Mouse (Mus musculus) kidney, postnatal 4 days (tissue): Measurements from ENCODE around the gene Timm8a1.

Source experiments
- DNase-seq, 2 experiments: peaks; one replicate each; pipeline ENCODE4 v3.0.0; 2021; ENCODE audit warnings: mixed read lengths in 2 of 2

The Timm8a1 gene

GRCm38 (mm10) chrX:134525260-134525659 is 16.4 kb downstream of the Timm8a1 start:
- no peak for DNase-seq

GRCm38 (mm10) chrX:134523772-134524171 is 17.9 kb downstream of the Timm8a1 start:
- no peak for DNase-seq

GRCm38 (mm10) chrX:134509473-134509872 is 32.2 kb downstream of the Timm8a1 start:
- no peak for DNase-seq

GRCm38 (mm10) chrX:134507977-134508376 is 33.7 kb downstream of the Timm8a1 start:
- no peak for DNase-seq

- no peak for DNase-seq
Observed at GRCm38 (mm10) chrX:134500651-134501050, 41.0 kb downstream of the Timm8a1 start.
